Mouse (Mus musculus): ENCODE measurements around the gene Cdyl2. TPM values are rescaled to one million over a fixed set of nuclear protein-coding genes. Genes with fewer than 3 reads are reported as not detected.

Gene Cdyl2
- total RNA-seq, 1 experiment = 37.3 TPM

- DNase-seq (ENCODE audit: low read depth, low spot score) = no peak
- TF ChIP-seq CHD2 (IDR thresholded peaks at IDR 0.05; ENCODE audit: low read depth, low read length) (no peak), HCFC1 (IDR thresholded peaks at IDR 0.05; ENCODE audit: borderline replicate concordance, insufficient read depth, low read length) (no peak), MAFK (IDR thresholded peaks at IDR 0.05; ENCODE audit: insufficient read depth, low read depth, low read length) (no peak), ZC3H11A (IDR thresholded peaks at IDR 0.05; ENCODE audit: borderline replicate concordance, low read depth, low read length) (no peak)
- Histone ChIP-seq H3K9me3 (ENCODE audit: control insufficient read depth, insufficient read depth, low read depth, low read length) (no peaks in the 10 kb centered on the region), H3K27ac (ENCODE audit: insufficient read depth, low read depth, low read length, poor library complexity, severe bottlenecking) (no peak overlapping the region), H3K36me3 (ENCODE audit: control insufficient read depth, insufficient read depth, low read length, poor library complexity, severe bottlenecking) (peaks cover 27% of the 10 kb centered on the region), H3K9ac (ENCODE audit: insufficient read depth, low read depth, low read length, poor library complexity, severe bottlenecking) (no peak overlapping the region), H3K4me3 (ENCODE audit: insufficient read depth in 1 of 2, low read depth in 1 of 2, low read length in 2 of 2, poor library complexity in 1 of 2, severe bottlenecking in 1 of 2) (no peak overlapping the region), H3K4me1 (ENCODE audit: control insufficient read depth in 2 of 2, insufficient read depth in 2 of 2, low read length in 2 of 2, poor library complexity in 1 of 2) (peaks cover 8 to 10% of the 10 kb centered on the region in 2 experiments; a peak in 3 of 4 replicates)
- in situ Hi-C loops (cut with MboI; ENCODE audit: low sequenced_read_pairs in 2 of 2, unreplicated experiment in 2 of 2) = no loop called here
These were observed 104.8 kb downstream of the Cdyl2 start for GRCm38 (mm10) chr8:116627854-116628479.

- TF ChIP-seq ZC3H11A (IDR thresholded peaks at IDR 0.05; ENCODE audit: borderline replicate concordance, low read depth, low read length) (no peak), ZNF384 (IDR thresholded peaks at IDR 0.05; ENCODE audit: low read depth, low read length) (no peak), MAFK (IDR thresholded peaks at IDR 0.05; ENCODE audit: insufficient read depth, low read depth, low read length) (no peak), HCFC1 (IDR thresholded peaks at IDR 0.05; ENCODE audit: borderline replicate concordance, insufficient read depth, low read length) (no peak), CHD2 (IDR thresholded peaks at IDR 0.05; ENCODE audit: low read depth, low read length) (no peak)
- in situ Hi-C loops (cut with MboI; ENCODE audit: low sequenced_read_pairs in 2 of 2, unreplicated experiment in 2 of 2) = no loop called here
- no peak overlapping the region for H3K27ac ChIP-seq (ENCODE audit: insufficient read depth, low read depth, low read length, poor library complexity, severe bottlenecking)
- DNase-seq (ENCODE audit: low read depth, low spot score) = no peak
- H3K9ac ChIP-seq (ENCODE audit: insufficient read depth, low read depth, low read length, poor library complexity, severe bottlenecking) = no peak overlapping the region
- H3K4me1 ChIP-seq (ENCODE audit: control insufficient read depth in 2 of 2, insufficient read depth in 2 of 2, low read length in 2 of 2, poor library complexity in 1 of 2) = peaks cover 5 to 13% of the 10 kb centered on the region in 2 experiments; a peak in 3 of 4 replicates
- no peak overlapping the region for H3K4me3 ChIP-seq (ENCODE audit: insufficient read depth in 1 of 2, low read depth in 1 of 2, low read length in 2 of 2, poor library complexity in 1 of 2, severe bottlenecking in 1 of 2)
- peaks cover 48% of the 10 kb centered on the region for H3K36me3 ChIP-seq (ENCODE audit: control insufficient read depth, insufficient read depth, low read length, poor library complexity, severe bottlenecking)
- H3K9me3 ChIP-seq (ENCODE audit: control insufficient read depth, insufficient read depth, low read depth, low read length) = no peaks in the 10 kb centered on the region
These were observed 109.2 kb downstream of the Cdyl2 start for GRCm38 (mm10) chr8:116623591-116623990.

DNA sequence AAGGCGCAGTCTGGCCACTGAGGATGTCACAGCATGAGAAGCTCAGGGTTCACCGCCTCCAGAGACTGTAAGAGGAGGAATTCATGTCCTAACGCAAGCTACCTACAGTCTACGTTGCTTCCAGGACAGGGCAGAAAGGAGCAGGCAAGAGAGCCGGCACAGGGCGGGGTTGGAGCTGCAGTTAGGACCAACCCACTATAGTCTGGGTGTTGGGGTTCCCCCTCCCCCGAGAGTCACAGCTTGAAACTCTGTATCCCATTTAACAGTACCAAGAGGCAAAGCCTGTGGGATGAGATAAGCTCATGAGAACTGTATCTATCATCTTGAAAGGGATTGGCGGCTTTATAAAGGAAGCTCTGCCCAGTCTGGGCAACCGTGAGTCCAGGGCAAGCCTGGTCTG, 110.5 kb downstream of the Cdyl2 start:
- DNase-seq (ENCODE audit: low read depth, low spot score) = no peak
- no peak overlapping the region for H3K9ac ChIP-seq (ENCODE audit: insufficient read depth, low read depth, low read length, poor library complexity, severe bottlenecking)
- peaks cover 47% of the 10 kb centered on the region for H3K36me3 ChIP-seq (ENCODE audit: control insufficient read depth, insufficient read depth, low read length, poor library complexity, severe bottlenecking)
- in situ Hi-C loops (cut with MboI; ENCODE audit: low sequenced_read_pairs in 2 of 2, unreplicated experiment in 2 of 2) = no loop called here
- no peaks in the 10 kb centered on the region for H3K9me3 ChIP-seq (ENCODE audit: control insufficient read depth, insufficient read depth, low read depth, low read length)
- no peak for TF ChIP-seq ZNF384 (IDR thresholded peaks at IDR 0.05; ENCODE audit: low read depth, low read length)
- TF ChIP-seq CHD2 (IDR thresholded peaks at IDR 0.05; ENCODE audit: low read depth, low read length) = no peak
- no peak overlapping the region for H3K4me3 ChIP-seq (ENCODE audit: insufficient read depth in 1 of 2, low read depth in 1 of 2, low read length in 2 of 2, poor library complexity in 1 of 2, severe bottlenecking in 1 of 2)
- H3K27ac ChIP-seq (ENCODE audit: insufficient read depth, low read depth, low read length, poor library complexity, severe bottlenecking) = no peak overlapping the region
- H3K4me1 ChIP-seq (ENCODE audit: control insufficient read depth in 2 of 2, insufficient read depth in 2 of 2, low read length in 2 of 2, poor library complexity in 1 of 2) = peaks cover 2 to 13% of the 10 kb centered on the region in 2 experiments; a peak in 2 of 4 replicates

- Histone ChIP-seq H3K9ac (ENCODE audit: insufficient read depth, low read depth, low read length, poor library complexity, severe bottlenecking) (no peak overlapping the region), H3K4me1 (ENCODE audit: control insufficient read depth in 2 of 2, insufficient read depth in 2 of 2, low read length in 2 of 2, poor library complexity in 1 of 2) (peaks cover 2 to 13% of the 10 kb centered on the region in 2 experiments; a peak in 2 of 4 replicates), H3K27ac (ENCODE audit: insufficient read depth, low read depth, low read length, poor library complexity, severe bottlenecking) (no peak overlapping the region), H3K4me3 (ENCODE audit: insufficient read depth in 1 of 2, low read depth in 1 of 2, low read length in 2 of 2, poor library complexity in 1 of 2, severe bottlenecking in 1 of 2) (no peak overlapping the region), H3K36me3 (ENCODE audit: control insufficient read depth, insufficient read depth, low read length, poor library complexity, severe bottlenecking) (peaks cover 47% of the 10 kb centered on the region), H3K9me3 (ENCODE audit: control insufficient read depth, insufficient read depth, low read depth, low read length) (no peaks in the 10 kb centered on the region)
- TF ChIP-seq ZNF384 (IDR thresholded peaks at IDR 0.05; ENCODE audit: low read depth, low read length) = no peak
- TF ChIP-seq HCFC1 (IDR thresholded peaks at IDR 0.05; ENCODE audit: borderline replicate concordance, insufficient read depth, low read length) = no peak
- no peak for TF ChIP-seq MAFK (IDR thresholded peaks at IDR 0.05; ENCODE audit: insufficient read depth, low read depth, low read length)
- TF ChIP-seq ZC3H11A (IDR thresholded peaks at IDR 0.05; ENCODE audit: borderline replicate concordance, low read depth, low read length) = no peak
- TF ChIP-seq CHD2 (IDR thresholded peaks at IDR 0.05; ENCODE audit: low read depth, low read length) = no peak
- DNase-seq (ENCODE audit: low read depth, low spot score) = no peak
- in situ Hi-C loops (cut with MboI; ENCODE audit: low sequenced_read_pairs in 2 of 2, unreplicated experiment in 2 of 2) = no loop called here
These were observed 111.4 kb downstream of the Cdyl2 start for GRCm38 (mm10) chr8:116621158-116621961.
